Mouse (Mus musculus) midbrain, postnatal 0 days (tissue): ENCODE measurements around the gene Erbin. TPM values are rescaled to one million over a fixed set of nuclear protein-coding genes. Genes with fewer than 3 reads are reported as not detected.

ENCODE experiments used
- ATAC-seq: fragments of 200-750 bp; cut with Nextera tagmentation; 2 replicates; pipeline ENCODE4 v1.8.0; 2017; ENCODE audit warnings: moderate number of reproducible peaks, mild to moderate bottlenecking, moderate TSS enrichment, moderate library complexity; ENCODE audit not compliant: low FRiP score
- DNase-seq: peaks from one replicate; pipeline ENCODE4 v3.0.0-alpha.2; 2015; ENCODE audit warnings: low spot score
- H3K27ac ChIP-seq: fragments of 300-500 bp; sonication (generic); 2 replicates; pipeline ENCODE4 v1.5.1; 2014; ENCODE audit warnings: low read depth, mild to moderate bottlenecking, low read length, mixed read lengths
- H3K27me3 ChIP-seq: fragments of 300-500 bp; sonication (generic); 2 replicates; pipeline ENCODE4 v1.6.1; 2014; ENCODE audit warnings: low read length, control low read depth, mixed read lengths; ENCODE audit not compliant: insufficient read depth
- H3K36me3 ChIP-seq: fragments of 300-500 bp; sonication (generic); 2 replicates; pipeline ENCODE4 v1.6.1; 2014; ENCODE audit warnings: low read length, control low read depth, mixed read lengths; ENCODE audit not compliant: insufficient read depth
- H3K4me1 ChIP-seq: fragments of 300-500 bp; sonication (generic); 2 replicates; pipeline ENCODE4 v1.6.1; 2014; ENCODE audit warnings: mild to moderate bottlenecking, control low read depth, antibody characterized with exemption, low read length, mixed read lengths; ENCODE audit not compliant: insufficient read depth
- H3K4me2 ChIP-seq: fragments of 300-500 bp; sonication (generic); 2 replicates; pipeline ENCODE4 v1.6.1; 2014; ENCODE audit warnings: low read depth, mild to moderate bottlenecking, low read length, mixed read lengths; ENCODE audit not compliant: poor library complexity, severe bottlenecking
- H3K4me3 ChIP-seq: fragments of 300-500 bp; sonication (generic); 2 replicates; pipeline ENCODE4 v1.5.1; 2014; ENCODE audit warnings: low read depth, mild to moderate bottlenecking, low read length, moderate library complexity
- H3K9ac ChIP-seq: fragments of 300-500 bp; sonication (generic); replicated peaks from 2 replicates; pipeline ENCODE4 v1.6.1; 2014; ENCODE audit warnings: mild to moderate bottlenecking, low read length, moderate library complexity, mixed read lengths; ENCODE audit not compliant: poor library complexity, severe bottlenecking
- H3K9me3 ChIP-seq: fragments of 300-500 bp; sonication (generic); 2 replicates; pipeline ENCODE4 v1.6.1; 2016; ENCODE audit warnings: low read length, control low read depth
- CTCF ChIP-seq: IDR thresholded peaks from 2 replicates; pipeline ENCODE4 v1.5.1; 2016; ENCODE audit warnings: antibody characterized with exemption, mild to moderate bottlenecking
- WGBS: fragments of 180-500 bp; shearing (Covaris S2); extraction: QIAGEN DNeasy Blood & Tissue Kit; methylation state at CpG from one replicate; pipeline ENCODE4 v1.1.7; 2014; 5-methylcytosine and 5-hydroxymethylcytosine counted together
- polyA plus RNA-seq: library from polyadenylated mRNA; unstranded; fragments of >200 nt; fragmentation: Nextera tagmentation; extraction: Ambion mirVana; gene quantifications from 2 replicates; pipeline ENCODE4 v1.2.1, GENCODE M21; 2015
- total RNA-seq: library from RNA; depleted of rRNA; stranded (reverse); fragments of >200 nt; gene quantifications from 2 replicates; pipeline ENCODE4 v1.2.3, GENCODE M21; 2014

Erbin gene
- total and polyA plus RNA-seq, 2 experiments from 2014 or later: 6.8 to 36.2 TPM

GRCm38 (mm10) chr13:103794688-103795543, 125.4 kb downstream of the Erbin start:
- Histone ChIP-seq H3K27ac (no peak overlapping the region), H3K4me2 (no peak overlapping the region), H3K4me3 (no peak overlapping the region), H3K36me3 (no peaks in the 10 kb centered on the region), H3K9me3 (no peaks in the 10 kb centered on the region), H3K9ac (no peak overlapping the region), H3K27me3 (no peaks in the 10 kb centered on the region), H3K4me1 (no peaks in the 10 kb centered on the region)
- DNase-seq (peak; percentile 55), ATAC-seq (peak; percentile 79; the same call in 1 of the 2 replicates)
- no peak for TF ChIP-seq CTCF
- WGBS: 41% methylated on average over 9 of the region's 9 CpGs

DNA sequence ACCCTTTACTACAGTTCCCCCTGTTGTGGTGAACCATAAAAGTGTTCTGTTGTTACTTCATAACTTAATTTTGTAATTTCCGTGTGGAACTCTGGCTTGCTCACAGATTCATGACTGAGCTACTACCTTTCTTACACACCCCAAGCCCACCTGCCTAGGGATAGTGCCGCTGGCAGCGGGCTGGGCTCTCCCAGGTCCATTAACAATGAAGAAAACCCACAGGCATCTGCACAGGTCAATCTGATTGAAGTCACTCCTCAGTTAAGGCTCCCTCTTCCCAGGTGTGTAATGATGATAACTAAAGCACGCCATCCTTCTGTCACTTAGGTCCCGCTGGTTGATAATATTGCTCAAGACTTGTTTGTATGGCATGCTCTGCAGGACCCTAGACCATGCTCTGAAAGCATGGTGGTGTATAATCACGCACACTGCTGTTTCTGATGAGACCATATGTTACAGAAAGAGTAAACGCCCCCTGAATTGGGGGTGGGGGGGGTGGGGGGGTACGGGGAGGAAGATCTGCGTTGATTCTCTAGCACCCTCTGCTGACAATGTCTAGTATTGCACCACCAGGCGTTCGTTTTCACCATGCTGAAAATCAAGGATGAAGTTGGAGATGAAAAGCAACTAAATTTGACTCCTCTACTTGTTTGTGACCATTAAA, 140.3 kb downstream of the Erbin start:
- H3K27me3 ChIP-seq: no peaks in the 10 kb centered on the region
- peak; percentile 63 for TF ChIP-seq CTCF
- DNase-seq (no peak), ATAC-seq (no peak)
- no peaks in the 10 kb centered on the region for H3K9me3 ChIP-seq
- H3K27ac ChIP-seq: no peak overlapping the region
- no peak overlapping the region for H3K9ac ChIP-seq
- H3K4me3 ChIP-seq: no peak overlapping the region
- no peaks in the 10 kb centered on the region for H3K36me3 ChIP-seq
- H3K4me1 ChIP-seq: 0 out of 2 replicates have a peak, but pooled peaks cover 1% of the 10 kb centered on the region
- 34% methylated on average over 11 of the region's 11 CpGs for WGBS
- no peak overlapping the region for H3K4me2 ChIP-seq

DNA sequence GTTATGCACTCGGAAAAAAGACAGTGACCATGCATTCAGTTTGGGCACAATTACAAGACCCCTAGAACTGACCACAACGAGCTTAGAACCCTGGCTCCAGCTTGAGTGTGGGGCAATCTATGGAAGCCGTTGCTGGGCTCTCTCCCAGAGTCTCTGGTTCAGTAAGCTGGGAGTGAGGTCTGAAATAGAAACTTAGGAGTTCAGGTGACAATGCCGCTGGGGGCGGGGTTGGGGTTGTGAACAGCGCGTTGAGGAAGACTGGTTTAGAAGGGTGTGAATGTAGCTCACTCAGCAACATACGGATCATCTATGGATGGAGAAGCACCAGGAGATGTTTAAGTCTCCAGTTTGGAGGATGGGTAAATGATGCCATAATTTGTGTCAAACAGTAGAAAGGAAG, 143.2 kb downstream of the Erbin start:
- H3K27me3 ChIP-seq: no peaks in the 10 kb centered on the region
- H3K9ac ChIP-seq: no peak overlapping the region
- H3K27ac ChIP-seq: no peak overlapping the region
- H3K4me3 ChIP-seq: no peak overlapping the region
- no peaks in the 10 kb centered on the region for H3K36me3 ChIP-seq
- H3K9me3 ChIP-seq: no peaks in the 10 kb centered on the region
- peaks cover 9% of the 10 kb centered on the region; the same call in 1 of the 2 replicates for H3K4me1 ChIP-seq
- WGBS: 76% methylated on average over 8 of the region's 8 CpGs
- ATAC-seq (no peak), DNase-seq (no peak)
- no peak overlapping the region for H3K4me2 ChIP-seq
- TF ChIP-seq CTCF: no peak

- Histone ChIP-seq H3K27me3 (no peaks in the 10 kb centered on the region), H3K36me3 (no peaks in the 10 kb centered on the region), H3K4me3 (peak within 1 kb of the TSS; percentile 78), H3K9me3 (no peaks in the 10 kb centered on the region), H3K4me1 (peaks cover 9% of the 10 kb centered on the region; the same call in 1 of the 2 replicates), H3K9ac (peak within 1 kb of the TSS; percentile 86), H3K27ac (peak within 1 kb of the TSS; percentile 98), H3K4me2 (peak within 1 kb of the TSS; percentile 56)
- TF ChIP-seq CTCF: no peak
- under 1% methylated on average over 66 of the region's 81 CpGs for WGBS
- DNase-seq: peak; percentile 97
- ATAC-seq: peak; percentile 95
These were observed 146.1 kb downstream of the Erbin start, which contains the start of gene Srek1 for GRCm38 (mm10) chr13:103774119-103774757. Gene Srek1, minus strand, starts transcription at chr13:103774608.

- no peaks in the 10 kb centered on the region for H3K9me3 ChIP-seq
- H3K9ac ChIP-seq: peak overlapping the region; percentile 86
- 1% methylated on average over 34 of the region's 36 CpGs for WGBS
These were observed 146.8 kb downstream of the Erbin start for GRCm38 (mm10) chr13:103773407-103774118.

More at GRCm38 (mm10) chr13:103773407-103774118, 146.8 kb downstream of the Erbin start:
- peak overlapping the region; percentile 56 for H3K4me2 ChIP-seq
- DNase-seq (peak; percentile 82), ATAC-seq (peak; percentile 64)
- no peaks in the 10 kb centered on the region for H3K27me3 ChIP-seq
- H3K36me3 ChIP-seq: no peaks in the 10 kb centered on the region
- peak overlapping the region; percentile 78 for H3K4me3 ChIP-seq
- H3K27ac ChIP-seq: peak overlapping the region; percentile 98
- peaks cover 9% of the 10 kb centered on the region; the same call in 1 of the 2 replicates for H3K4me1 ChIP-seq
- no peak for TF ChIP-seq CTCF
